Mouse (Mus musculus) cortical plate, adult 2 months (tissue): Measurements from ENCODE around the gene Adamts16.

Experiments
- CTCF ChIP-seq: fragments of 200-500 bp; IDR thresholded peaks from 2 replicates; pipeline ENCODE4 v1.5.1; 2011; ENCODE audit warnings: mild to moderate bottlenecking, control low read depth, low read length; ENCODE audit not compliant: insufficient read depth; ENCODE audit errors: extremely low read depth
- POLR2A ChIP-seq: fragments of 200-500 bp; IDR thresholded peaks from 2 replicates; pipeline ENCODE4 v1.6.1; 2011; ENCODE audit warnings: mild to moderate bottlenecking, low read length, control low read depth; ENCODE audit not compliant: insufficient read depth; ENCODE audit errors: extremely low read depth

- TF ChIP-seq POLR2A (no peak), CTCF (no peak)
Measured at GRCm38 (mm10) chr13:70875411-70875949, 33.9 kb upstream of the Adamts16 start.
